Mouse (Mus musculus) forebrain, embryonic 13.5 days (tissue): ENCODE data around the gene Atg4d. TPM values are rescaled to one million over a fixed set of nuclear protein-coding genes. Genes with fewer than 3 reads are reported as not detected.

ENCODE experiments used
- ATAC-seq: fragments of 200-750 bp; cut with Nextera tagmentation; 2 replicates; pipeline ENCODE4 v1.8.0; 2017
- H3K27ac ChIP-seq: fragments of 300-500 bp; sonication (generic); 2 replicates; pipeline ENCODE4 v1.5.1; 2015; ENCODE audit warnings: inconsistent platforms, mild to moderate bottlenecking, moderate library complexity
- H3K27me3 ChIP-seq: fragments of 300-500 bp; sonication (generic); 2 replicates; pipeline ENCODE4 v1.6.1; 2015; ENCODE audit warnings: mild to moderate bottlenecking, inconsistent platforms
- H3K36me3 ChIP-seq: fragments of 300-500 bp; sonication (generic); 2 replicates; pipeline ENCODE4 v1.6.1; 2015; ENCODE audit warnings: mild to moderate bottlenecking, inconsistent platforms; ENCODE audit not compliant: poor library complexity, severe bottlenecking
- H3K4me1 ChIP-seq: fragments of 300-500 bp; sonication (generic); 2 replicates; pipeline ENCODE4 v1.6.1; 2015; ENCODE audit warnings: inconsistent platforms
- H3K4me2 ChIP-seq: fragments of 300-500 bp; sonication (generic); 2 replicates; pipeline ENCODE4 v1.6.1; 2015; ENCODE audit warnings: inconsistent platforms, mild to moderate bottlenecking, moderate library complexity
- H3K4me3 ChIP-seq: fragments of 300-500 bp; sonication (generic); 2 replicates; pipeline ENCODE4 v1.5.1; 2015; ENCODE audit warnings: mild to moderate bottlenecking, inconsistent platforms
- H3K9ac ChIP-seq: fragments of 300-500 bp; sonication (generic); 2 replicates; pipeline ENCODE4 v1.6.1; 2015; ENCODE audit warnings: mild to moderate bottlenecking, inconsistent platforms
- H3K9me3 ChIP-seq: fragments of 300-500 bp; sonication (generic); replicated peaks from 2 replicates; pipeline ENCODE4 v1.6.1; 2016; ENCODE audit warnings: inconsistent platforms
- WGBS: fragments of 180-500 bp; shearing (Covaris S2); methylation state at CpG from one replicate; pipeline ENCODE4 v1.1.7; 2015; 5-methylcytosine and 5-hydroxymethylcytosine counted together
- polyA plus RNA-seq: library from polyadenylated mRNA; unstranded; fragments of >200 nt; fragmentation: Nextera tagmentation; extraction: Ambion mirVana; gene quantifications from 2 replicates; pipeline ENCODE4 v1.2.1, GENCODE M21; 2015

Atg4d gene
- polyA plus RNA-seq, 1 experiment from 2014 or later = 60.2 TPM

- Histone ChIP-seq H3K9me3 (no peaks in the 10 kb centered on the region), H3K9ac (no peak overlapping the region), H3K27ac (peak overlapping the region; percentile 83; the same call in 1 of the 2 replicates), H3K4me2 (no peak overlapping the region), H3K4me1 (peaks cover 26% of the 10 kb centered on the region), H3K4me3 (no peak overlapping the region), H3K36me3 (peaks cover 4% of the 10 kb centered on the region; the same call in 1 of the 2 replicates), H3K27me3 (no peaks in the 10 kb centered on the region)
- no peak for ATAC-seq
- 88% methylated on average over 3 of the region's 3 CpGs for WGBS
Measured at GRCm38 (mm10) chr9:21292271-21292670, 27.2 kb downstream of the Atg4d start.

DNA sequence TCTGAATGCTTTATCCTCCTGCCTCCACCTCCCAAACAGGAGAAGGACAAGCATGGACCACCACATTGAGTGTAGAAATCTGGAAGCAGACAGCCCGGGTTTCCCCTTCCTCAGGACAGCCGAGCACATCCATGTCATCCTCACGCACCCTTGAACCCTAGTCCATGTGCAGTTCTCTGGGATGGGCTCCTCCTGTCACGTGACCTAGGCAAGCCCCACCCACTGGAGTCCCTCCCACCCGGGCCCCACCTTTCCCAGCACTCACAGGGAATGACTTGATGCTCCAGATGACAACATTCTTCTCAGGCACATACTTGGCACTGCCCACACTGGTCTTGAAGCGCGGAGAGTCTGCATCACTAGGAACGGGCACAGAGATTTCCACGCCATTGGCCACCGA is 33.9 kb downstream of the Atg4d start:
- Histone ChIP-seq H3K27ac (no peak overlapping the region), H3K36me3 (no peaks in the 10 kb centered on the region), H3K9me3 (0 out of 2 replicates have a peak, but pooled peaks cover 4% of the 10 kb centered on the region), H3K4me2 (no peak overlapping the region), H3K4me3 (no peak overlapping the region), H3K4me1 (no peaks in the 10 kb centered on the region), H3K27me3 (no peaks in the 10 kb centered on the region), H3K9ac (no peak overlapping the region)
- ATAC-seq = no peak
- WGBS = 85% methylated on average over 10 of the region's 10 CpGs

DNA sequence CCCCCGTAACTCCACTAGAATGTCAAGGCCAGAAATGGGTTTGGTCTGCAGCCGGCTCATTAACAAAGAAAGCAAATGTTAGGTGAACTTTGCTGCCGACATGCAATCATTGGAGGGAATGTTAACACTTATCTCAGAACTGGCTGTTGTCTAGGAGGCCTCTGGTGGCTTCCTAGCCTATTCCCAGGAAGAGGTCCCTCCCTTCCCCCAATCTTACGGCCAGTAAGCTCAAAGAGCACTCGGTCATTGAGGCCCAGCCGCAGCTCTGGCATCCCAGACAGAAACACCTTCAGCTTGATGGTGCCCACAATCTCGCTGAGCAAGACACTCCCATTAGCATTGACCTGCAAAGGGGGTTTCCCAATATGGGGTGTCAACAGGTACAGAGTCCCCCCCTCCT is 40.0 kb downstream of the Atg4d start:
- no peaks in the 10 kb centered on the region for H3K9me3 ChIP-seq
- no peak overlapping the region for H3K27ac ChIP-seq
- H3K4me1 ChIP-seq = no peaks in the 10 kb centered on the region
- H3K4me2 ChIP-seq = no peak overlapping the region
- no peak overlapping the region for H3K9ac ChIP-seq
- no peaks in the 10 kb centered on the region for H3K36me3 ChIP-seq
- 87% methylated on average over 7 of the region's 7 CpGs for WGBS
- H3K4me3 ChIP-seq = no peak overlapping the region
- ATAC-seq = no peak
- H3K27me3 ChIP-seq = no peaks in the 10 kb centered on the region

DNA sequence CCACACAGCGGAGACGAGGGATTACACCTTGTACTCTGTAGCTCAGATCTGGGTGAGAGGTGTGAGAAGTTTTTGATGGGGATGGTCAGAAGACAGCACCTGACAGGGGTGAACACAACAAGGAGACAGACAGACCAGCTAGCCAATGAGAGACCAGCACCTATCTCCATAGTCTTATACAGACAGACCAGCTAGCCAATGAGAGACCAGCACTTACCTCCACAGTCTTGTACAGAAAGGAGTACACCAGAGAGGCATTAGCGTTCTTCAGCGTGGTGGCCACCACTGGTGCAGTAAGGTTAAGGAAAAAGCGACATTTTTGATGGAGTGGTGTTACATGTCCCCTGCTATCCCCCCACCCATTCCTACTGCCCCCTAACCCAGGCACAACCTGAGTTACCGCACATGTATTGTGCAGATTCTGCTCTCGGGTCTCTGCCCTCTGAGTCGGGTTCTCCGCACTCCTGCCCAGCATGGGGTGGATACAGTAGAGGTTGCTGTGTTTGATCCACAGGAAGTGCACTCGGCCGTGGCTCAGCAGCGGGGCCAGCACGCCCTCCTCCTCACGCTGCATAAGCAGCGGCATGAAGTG is 44.2 kb downstream of the Atg4d start:
- no peak overlapping the region for H3K9ac ChIP-seq
- no peak for ATAC-seq
- no peak overlapping the region for H3K27ac ChIP-seq
- no peak overlapping the region for H3K4me2 ChIP-seq
- 0 out of 2 replicates have a peak, but pooled peaks cover 3% of the 10 kb centered on the region for H3K4me1 ChIP-seq
- H3K9me3 ChIP-seq = no peaks in the 10 kb centered on the region
- WGBS = 79% methylated on average over 15 of the region's 15 CpGs
- H3K27me3 ChIP-seq = peaks cover 18% of the 10 kb centered on the region
- H3K4me3 ChIP-seq = no peak overlapping the region
- no peaks in the 10 kb centered on the region for H3K36me3 ChIP-seq

GRCm38 (mm10) chr9:21311695-21312094 is 46.6 kb downstream of the Atg4d start:
- H3K27me3 ChIP-seq = peaks cover 18% of the 10 kb centered on the region
- WGBS = 21% methylated on average over 7 of the region's 7 CpGs
- H3K9me3 ChIP-seq = no peaks in the 10 kb centered on the region
- no peak for ATAC-seq
- H3K4me1 ChIP-seq = 0 out of 2 replicates have a peak, but pooled peaks cover 3% of the 10 kb centered on the region
- H3K9ac ChIP-seq = no peak overlapping the region
- no peak overlapping the region for H3K4me2 ChIP-seq
- H3K27ac ChIP-seq = no peak overlapping the region
- H3K36me3 ChIP-seq = no peaks in the 10 kb centered on the region
- no peak overlapping the region for H3K4me3 ChIP-seq

DNA sequence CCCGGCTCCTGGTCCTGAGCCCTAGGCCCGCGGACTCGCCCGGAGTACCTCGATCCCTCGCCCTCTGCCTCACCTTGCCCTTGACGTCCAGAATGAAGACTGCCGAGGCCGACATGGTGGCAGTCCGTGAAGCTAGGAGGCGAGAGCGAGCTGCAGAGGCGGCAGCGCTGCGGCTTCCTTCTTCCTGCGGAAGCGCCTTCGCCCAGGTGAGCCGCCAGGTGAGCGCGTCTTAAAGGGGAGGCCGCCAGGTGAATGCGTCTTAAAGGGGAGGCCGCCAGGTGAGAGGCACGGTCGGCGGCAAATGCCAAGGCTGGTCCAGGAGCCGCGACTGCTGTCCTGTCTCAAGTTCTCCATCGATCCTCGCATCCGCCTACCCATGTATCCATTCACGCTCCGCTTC is 47.0 kb downstream of the Atg4d start, which contains the start of gene Ap1m2:
Ap1m2 (minus strand) TSS at position 204 of the 400 bp plus-strand sequence.
- peaks cover 18% of the 10 kb centered on the region for H3K27me3 ChIP-seq
- no peak within 1 kb of the TSS for H3K9ac ChIP-seq
- 10% methylated on average over 35 of the region's 35 CpGs for WGBS
- H3K36me3 ChIP-seq = no peaks in the 10 kb centered on the region
- H3K9me3 ChIP-seq = no peaks in the 10 kb centered on the region
- 0 out of 2 replicates have a peak, but pooled peaks cover 3% of the 10 kb centered on the region for H3K4me1 ChIP-seq
- H3K4me2 ChIP-seq = 0 out of 2 replicates have a peak within 1 kb of the TSS, but pooled peaks have one; percentile 1
- no peak for ATAC-seq
- H3K27ac ChIP-seq = no peak within 1 kb of the TSS
- H3K4me3 ChIP-seq = no peak within 1 kb of the TSS

DNA sequence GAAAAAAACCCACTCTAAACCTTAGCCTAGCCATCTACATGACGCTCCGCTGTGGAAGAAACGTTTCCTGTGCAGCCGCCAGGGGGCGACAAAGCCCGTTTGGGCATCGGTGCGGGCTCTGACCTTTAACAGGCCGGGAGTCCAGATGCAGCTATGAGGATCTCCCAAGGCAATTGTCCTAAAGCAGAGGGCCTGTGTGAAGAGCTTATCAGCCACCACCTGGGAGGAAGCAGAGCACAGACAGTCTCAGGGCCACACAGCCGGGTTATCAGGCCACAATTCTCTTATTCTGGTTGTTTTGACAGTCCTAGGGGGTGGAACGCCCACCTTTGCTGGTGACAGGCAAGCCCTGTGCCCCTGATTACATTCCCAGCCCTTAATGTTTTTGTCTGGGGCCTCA is 48.3 kb downstream of the Atg4d start:
- Histone ChIP-seq H3K9ac (no peak overlapping the region), H3K9me3 (no peaks in the 10 kb centered on the region), H3K27ac (no peak overlapping the region), H3K4me1 (0 out of 2 replicates have a peak, but pooled peaks cover 3% of the 10 kb centered on the region), H3K36me3 (no peaks in the 10 kb centered on the region), H3K27me3 (peaks cover 18% of the 10 kb centered on the region), H3K4me2 (no peak overlapping the region), H3K4me3 (no peak overlapping the region)
- peak; percentile 58; the same call in 1 of the 2 replicates for ATAC-seq
- WGBS = 8% methylated on average over 11 of the region's 11 CpGs

GRCm38 (mm10) chr9:21314367-21315140 is 49.5 kb downstream of the Atg4d start:
- H3K4me1 ChIP-seq = 0 out of 2 replicates have a peak, but pooled peaks cover 3% of the 10 kb centered on the region
- H3K9me3 ChIP-seq = no peaks in the 10 kb centered on the region
- H3K4me3 ChIP-seq = no peak overlapping the region
- H3K27ac ChIP-seq = no peak overlapping the region
- no peak for ATAC-seq
- no peak overlapping the region for H3K4me2 ChIP-seq
- H3K9ac ChIP-seq = no peak overlapping the region
- no peaks in the 10 kb centered on the region for H3K36me3 ChIP-seq
- H3K27me3 ChIP-seq = peaks cover 18% of the 10 kb centered on the region
- 91% methylated on average over 9 of the region's 9 CpGs for WGBS

DNA sequence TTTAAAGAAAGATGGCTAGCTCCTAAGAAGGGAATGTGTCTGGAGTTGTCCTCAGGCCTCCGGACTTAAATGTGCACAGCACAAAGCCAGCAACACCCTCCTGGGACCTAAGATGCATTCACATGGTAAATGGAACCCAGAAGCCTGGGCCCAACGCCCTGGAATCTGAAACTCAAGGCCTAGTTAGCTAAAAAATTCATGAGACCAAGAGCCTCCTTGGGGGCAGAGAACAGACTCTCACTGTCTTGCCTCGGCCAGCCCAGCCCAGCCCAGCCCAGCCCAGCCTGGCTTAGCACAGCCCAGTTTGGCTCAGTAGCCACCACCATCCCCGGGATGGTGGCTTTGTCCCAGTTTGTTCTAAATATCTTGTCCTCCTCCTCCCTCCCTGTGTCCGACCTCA is 50.3 kb downstream of the Atg4d start:
- Histone ChIP-seq H3K4me1 (0 out of 2 replicates have a peak, but pooled peaks cover 6% of the 10 kb centered on the region), H3K27ac (no peak overlapping the region), H3K27me3 (peaks cover 18% of the 10 kb centered on the region), H3K36me3 (no peaks in the 10 kb centered on the region), H3K4me2 (no peak overlapping the region), H3K4me3 (no peak overlapping the region), H3K9me3 (no peaks in the 10 kb centered on the region), H3K9ac (no peak overlapping the region)
- ATAC-seq = no peak
- WGBS = 59% methylated on average over 5 of the region's 5 CpGs

DNA sequence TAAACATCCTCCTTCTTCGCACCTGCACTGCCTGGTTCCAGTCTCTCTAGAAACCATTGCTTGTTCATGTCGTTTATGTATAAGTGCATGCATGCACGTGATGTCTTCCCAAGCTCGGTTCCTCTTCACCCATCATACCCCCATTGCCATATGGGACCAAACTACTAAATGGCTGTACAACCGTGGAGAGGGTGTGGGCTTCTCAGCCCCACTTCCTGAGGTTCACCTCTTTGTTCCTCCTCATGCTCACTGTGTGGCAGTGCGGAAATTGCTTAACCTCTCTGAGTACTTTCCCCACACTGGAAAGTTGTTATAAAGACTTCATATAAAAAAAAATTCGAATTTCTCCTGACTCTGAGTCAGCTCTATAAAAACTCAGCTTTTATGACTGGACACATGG is 51.6 kb downstream of the Atg4d start:
- WGBS = 74% methylated on average over 7 of the region's 7 CpGs
- H3K9me3 ChIP-seq = no peaks in the 10 kb centered on the region
- peaks cover 12% of the 10 kb centered on the region for H3K4me1 ChIP-seq
- H3K27me3 ChIP-seq = peaks cover 10% of the 10 kb centered on the region
- H3K9ac ChIP-seq = no peak overlapping the region
- H3K36me3 ChIP-seq = no peaks in the 10 kb centered on the region
- no peak overlapping the region for H3K27ac ChIP-seq
- H3K4me2 ChIP-seq = no peak overlapping the region
- no peak for ATAC-seq
- no peak overlapping the region for H3K4me3 ChIP-seq

DNA sequence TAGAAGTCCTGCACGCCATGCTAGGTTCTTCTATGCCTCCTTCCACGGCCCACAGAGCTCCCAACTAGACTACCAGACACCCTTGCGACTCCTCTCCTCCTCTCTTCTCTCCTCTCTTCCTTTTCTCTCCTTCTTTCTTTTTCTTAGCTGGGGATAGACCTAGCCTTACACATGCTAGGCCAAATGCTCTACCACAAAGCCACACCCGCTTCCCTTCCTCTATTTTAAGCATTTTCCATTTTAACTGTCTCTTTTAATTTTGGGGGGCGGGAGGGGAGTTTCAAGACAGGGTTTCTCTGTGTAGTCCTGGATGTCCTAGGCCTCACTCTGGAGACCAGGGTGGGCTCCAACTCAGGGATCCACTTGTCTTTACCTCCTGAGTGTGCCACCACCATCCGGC is 53.7 kb downstream of the Atg4d start:
- ATAC-seq = no peak
- H3K27me3 ChIP-seq = no peaks in the 10 kb centered on the region
- H3K36me3 ChIP-seq = no peaks in the 10 kb centered on the region
- no peak overlapping the region for H3K4me3 ChIP-seq
- WGBS = 92% methylated on average over 6 of the region's 6 CpGs
- no peak overlapping the region for H3K4me2 ChIP-seq
- no peak overlapping the region for H3K27ac ChIP-seq
- no peak overlapping the region for H3K9ac ChIP-seq
- H3K4me1 ChIP-seq = peaks cover 20% of the 10 kb centered on the region
- H3K9me3 ChIP-seq = no peaks in the 10 kb centered on the region

- no peak overlapping the region for H3K4me3 ChIP-seq
- H3K4me1 ChIP-seq = peaks cover 20% of the 10 kb centered on the region
- no peaks in the 10 kb centered on the region for H3K9me3 ChIP-seq
- H3K9ac ChIP-seq = no peak overlapping the region
- WGBS = 92% methylated on average over 4 of the region's 4 CpGs
- no peak for ATAC-seq
- H3K27ac ChIP-seq = no peak overlapping the region
- H3K36me3 ChIP-seq = peaks cover 1% of the 10 kb centered on the region; the same call in 1 of the 2 replicates
- H3K4me2 ChIP-seq = no peak overlapping the region
- no peaks in the 10 kb centered on the region for H3K27me3 ChIP-seq
Measured at GRCm38 (mm10) chr9:21319503-21319902, 54.4 kb downstream of the Atg4d start.
